Mouse (Mus musculus): ENCODE measurements around the gene Cbfa2t2.

- TF ChIP-seq CTCF (IDR thresholded peaks at IDR 0.05; ENCODE audit: extremely low read depth, insufficient read depth, low read length): peak; percentile 79
- TF ChIP-seq POLR2A (IDR thresholded peaks at IDR 0.05; ENCODE audit: extremely low read depth, insufficient read depth, low read length): no peak
Observed at GRCm38 (mm10) chr2:154417107-154417506, 19.2 kb upstream of the Cbfa2t2 start.

Data from cortical plate, adult 2 months (tissue).